32 mouse cellular contexts compared by ENCODE assay signal in genomic region chr6:83065995-83066394, GRCm38 (mm10). TPM values are rescaled to one million over a fixed set of nuclear protein-coding genes. Genes with fewer than 3 reads are reported as not detected.
DNase-seq lines count a peak whose midpoint lies in the region; ATAC-seq lines count a peak whose summit lies in the region.
"Had no signal": no experiment of that assay in that cellular context is flagged by ENCODE, and none has a peak within 500 bp of the region (broad histone marks: within the 10 kb centered on the region; RNA-seq: fewer than 3 reads in every experiment).

No protein-coding gene starts in this region.

- peak; percentile 31 for ATAC-seq in granulocyte monocyte progenitor cell, adult 5-6 weeks (replicated peaks; ENCODE audit: poor library complexity, severe bottlenecking)
- ATAC-seq: forebrain, embryonic 15.5 days; lung, postnatal 0 days; midbrain, embryonic 15.5 days had no signal

- DNase-seq in thymus, postnatal 0 days (ENCODE audit: low spot score) = peak; percentile 36
- DNase-seq in thymus, adult 18-20 months = no peak
- peak; percentile 18 for DNase-seq in R1 (ENCODE audit: low read depth, low spot score)
- DNase-seq in thymus, postnatal 36 days = peak; percentile 31 to 51
- DNase-seq in gastrocnemius, adult 8-10 months (ENCODE audit: low spot score in 2 of 2) = no peak
- no peak for DNase-seq in left cerebral cortex, postnatal 14 days (ENCODE audit: low spot score in 2 of 2)
- DNase-seq in heart, adult 8-10 months (ENCODE audit: low spot score) = no peak
- DNase-seq: adrenal gland, postnatal 14 days; cerebellum, adult 11 months; cerebellum, adult 9-10 months; cerebellum, postnatal 36 days; heart, postnatal 4 days; kidney, adult 2 months; kidney, postnatal 4 days; layer of hippocampus, postnatal 36 days; liver, embryonic 13.5 days; lung, adult 18-20 months; lung, postnatal 4 days; right cerebral cortex, postnatal 25 days had no signal

- intact Hi-C loops in left cerebral cortex, postnatal 14 days (cut with DNase I) = no loop called here

RNA-seq across cellular contexts. Expression of gene Tlx2, which starts 4.1 kb away (rescaled TPM):
- 0.23 TPM in 1 of 2 replicates, not detected in the other for polyA plus RNA-seq in thymus, postnatal 0 days (2015; fragmentation: Nextera tagmentation; extraction: Ambion mirVana)
- total RNA-seq in granulocyte monocyte progenitor cell, adult 5-6 weeks (2014; fragmentation: Nextera tagmentation) = not detected in 2 replicates
- not detected in 2 replicates for total RNA-seq in granulocyte monocyte progenitor cell, adult 5-6 weeks (2017)
- total RNA-seq in gastrocnemius, adult 8-10 months (2022) = not detected
- not detected for total RNA-seq in left cerebral cortex, postnatal 14 days (2021)
- total RNA-seq in heart, adult 8-10 months (2022) = under 1 TPM in 1 of 4 experiments, not detected in 3; 0.16 TPM
- total RNA-seq: gastrocnemius, adult 18-20 months; layer of hippocampus, postnatal 36 days; neutrophil, adult 5-6 weeks had no signal
- polyA plus RNA-seq: forebrain, embryonic 10.5 days; forebrain, embryonic 15.5 days; frontal cortex, adult 2 months; gonadal fat pad, adult 2 months; heart, postnatal 0 days; hindbrain, embryonic 14.5 days; limb, embryonic 10.5 days; limb, embryonic 15.5 days; liver, embryonic 13.5 days; lung, postnatal 0 days; midbrain, embryonic 15.5 days had no signal

RNA-seq across cellular contexts. Expression of gene Dqx1, which starts 8.4 kb away (rescaled TPM):
- 0.96 and 1.4 TPM in 2 replicates for polyA plus RNA-seq in thymus, postnatal 0 days (2015; fragmentation: Nextera tagmentation; extraction: Ambion mirVana)
- total RNA-seq in granulocyte monocyte progenitor cell, adult 5-6 weeks (2014; fragmentation: Nextera tagmentation) = 0.81 and 2.4 TPM in 2 replicates
- 1.1 and 1.6 TPM in 2 replicates for total RNA-seq in granulocyte monocyte progenitor cell, adult 5-6 weeks (2017)
- total RNA-seq in gastrocnemius, adult 8-10 months (2022) = under 1 TPM; 0.24 to 0.52 (median 0.33) TPM
- under 1 TPM; 0.44 to 0.79 TPM for total RNA-seq in left cerebral cortex, postnatal 14 days (2021)
- 1 to 10 TPM in 1 of 4 experiments, under 1 TPM in 3; 0.55 to 1.4 (median 0.84) TPM for total RNA-seq in heart, adult 8-10 months (2022)

RNA-seq across cellular contexts. Expression of gene Htra2, which starts 10.9 kb away (rescaled TPM):
- 54.4 and 55.1 TPM in 2 replicates for polyA plus RNA-seq in thymus, postnatal 0 days (2015; fragmentation: Nextera tagmentation; extraction: Ambion mirVana)
- 96.9 and 114 TPM in 2 replicates for total RNA-seq in granulocyte monocyte progenitor cell, adult 5-6 weeks (2014; fragmentation: Nextera tagmentation)
- total RNA-seq in granulocyte monocyte progenitor cell, adult 5-6 weeks (2017) = 66.2 and 81.3 TPM in 2 replicates
- 10 to 100 TPM; 16.6 to 16.9 (median 16.7) TPM for total RNA-seq in gastrocnemius, adult 8-10 months (2022)
- total RNA-seq in left cerebral cortex, postnatal 14 days (2021) = 10 to 100 TPM; 52.2 to 57.5 TPM
- total RNA-seq in heart, adult 8-10 months (2022) = 10 to 100 TPM; 33.9 to 37.7 (median 34.7) TPM

RNA-seq across cellular contexts. Expression of gene Aup1, which starts 11.7 kb away (rescaled TPM):
- 197 and 202 TPM in 2 replicates for polyA plus RNA-seq in thymus, postnatal 0 days (2015; fragmentation: Nextera tagmentation; extraction: Ambion mirVana)
- 235 and 242 TPM in 2 replicates for total RNA-seq in granulocyte monocyte progenitor cell, adult 5-6 weeks (2014; fragmentation: Nextera tagmentation)
- 120 and 136 TPM in 2 replicates for total RNA-seq in granulocyte monocyte progenitor cell, adult 5-6 weeks (2017)
- total RNA-seq in gastrocnemius, adult 8-10 months (2022) = 100 to 1,000 TPM in 2 of 4 experiments, 10 to 100 TPM in 2; 91.1 to 109 (median 102) TPM
- total RNA-seq in left cerebral cortex, postnatal 14 days (2021) = 100 to 1,000 TPM; 104 to 113 TPM
- total RNA-seq in heart, adult 8-10 months (2022) = 10 to 100 TPM; 63.1 to 78.6 (median 72.3) TPM

RNA-seq across cellular contexts. Expression of gene Pcgf1, which starts 11.7 kb away (rescaled TPM):
- 27.8 and 30.3 TPM in 2 replicates for polyA plus RNA-seq in thymus, postnatal 0 days (2015; fragmentation: Nextera tagmentation; extraction: Ambion mirVana)
- 20.3 and 24.6 TPM in 2 replicates for total RNA-seq in granulocyte monocyte progenitor cell, adult 5-6 weeks (2014; fragmentation: Nextera tagmentation)
- total RNA-seq in granulocyte monocyte progenitor cell, adult 5-6 weeks (2017) = 10.9 and 11.5 TPM in 2 replicates
- 1 to 10 TPM; 6.2 to 9.4 (median 7.5) TPM for total RNA-seq in gastrocnemius, adult 8-10 months (2022)
- 10 to 100 TPM; 21.9 to 24.3 TPM for total RNA-seq in left cerebral cortex, postnatal 14 days (2021)
- 1 to 10 TPM; 7.6 to 9.8 (median 8.5) TPM for total RNA-seq in heart, adult 8-10 months (2022)

Comparison
In these comparisons a context has a peak if more than half of its experiments do, and no peak if none do; other contexts are left out.
1. DNase-seq: peak in thymus, postnatal 0 days (single experiment), R1 (single experiment) and thymus, postnatal 36 days (2 of 2); none in thymus, adult 18-20 months (0 of 2), gastrocnemius, adult 8-10 months (0 of 2), left cerebral cortex, postnatal 14 days (0 of 2) and heart, adult 8-10 months (single experiment).